Mouse (Mus musculus): Measurements from ENCODE around the gene Phyhipl.

- TF ChIP-seq CTCF (IDR thresholded peaks at IDR 0.05; ENCODE audit: low read depth, low read length) (peak; percentile 82), POLR2A (IDR thresholded peaks at IDR 0.05; ENCODE audit: extremely low read depth, insufficient read depth, low read length) (no peak)
Measured at GRCm38 (mm10) chr10:70563636-70564035, 92.1 kb downstream of the Phyhipl start.

Data from liver, adult 2 months (tissue).